In the genomic region with DNA sequence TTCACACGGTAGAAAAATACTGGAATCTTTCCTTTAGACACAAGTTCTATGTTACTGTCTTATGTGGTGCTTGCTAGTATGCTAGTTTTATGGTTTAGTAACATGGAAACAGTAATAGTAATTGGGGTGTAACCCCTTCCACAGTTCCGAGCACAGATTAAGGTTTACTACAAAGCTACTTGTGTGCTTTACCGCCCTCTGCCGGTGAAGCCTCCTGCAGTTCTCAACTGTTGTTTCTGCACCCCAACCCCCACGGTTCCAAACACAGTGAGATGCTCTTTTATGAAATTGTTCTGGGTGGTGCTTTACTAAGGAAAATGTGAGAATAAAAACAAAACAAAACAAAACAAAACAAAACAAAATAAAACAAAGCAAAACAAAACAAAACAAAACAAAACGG, we compare ENCODE assay signal across 9 mouse cellular contexts.
A peak's percentile ranks its signal among the peaks of the same experiment; 100 is the strongest.
DNase-seq lines count a peak whose midpoint lies in the region; ATAC-seq and TF ChIP-seq lines count a peak whose summit lies in the region.
"Had no signal": no experiment of that assay in that cellular context is flagged by ENCODE, and none has a peak within 500 bp of the region (broad histone marks: within the 10 kb centered on the region; RNA-seq: fewer than 3 reads in every experiment).

No protein-coding gene starts in this region.

- no peak for TF ChIP-seq POLR2A in cortical plate, adult 2 months (IDR thresholded peaks at IDR 0.05; ENCODE audit: extremely low read depth, insufficient read depth, low read length)

- no peak overlapping the region for H3K27ac ChIP-seq in hindbrain, postnatal 0 days
- no peak overlapping the region for H3K27ac ChIP-seq in hindbrain, embryonic 16.5 days (ENCODE audit: low read depth, low read length)
- no peak overlapping the region for H3K27ac ChIP-seq in cortical plate, adult 2 months (ENCODE audit: insufficient read depth, low read length)
- no peak overlapping the region for H3K27ac ChIP-seq in neural tube, embryonic 15.5 days (replicated peaks)
- H3K27ac ChIP-seq: embryonic facial prominence, embryonic 12.5 days had no signal

- no peaks in the 10 kb centered on the region for H3K9me3 ChIP-seq in hindbrain, postnatal 0 days (ENCODE audit: low read length)
- H3K9me3 ChIP-seq in hindbrain, embryonic 16.5 days (ENCODE audit: control insufficient read depth, low read length): no peaks in the 10 kb centered on the region
- no peaks in the 10 kb centered on the region for H3K9me3 ChIP-seq in neural tube, embryonic 15.5 days (replicated peaks)
- H3K9me3 ChIP-seq: embryonic facial prominence, embryonic 12.5 days had no signal

- H3K4me2 ChIP-seq in hindbrain, postnatal 0 days (ENCODE audit: low read depth, low read length): no peak overlapping the region
- H3K4me2 ChIP-seq in hindbrain, embryonic 16.5 days (ENCODE audit: low read length): no peak overlapping the region
- H3K4me2 ChIP-seq in neural tube, embryonic 15.5 days: no peak overlapping the region
- H3K4me2 ChIP-seq: embryonic facial prominence, embryonic 12.5 days had no signal

- TF ChIP-seq CTCF in hindbrain, postnatal 0 days (IDR thresholded peaks at IDR 0.05; ENCODE audit: low read depth): peak; percentile 39; the same call in 1 of the 2 replicates
- peak; percentile 33; the same call in 1 of the 2 replicates for TF ChIP-seq CTCF in cortical plate, adult 2 months (IDR thresholded peaks at IDR 0.05; ENCODE audit: extremely low read depth, insufficient read depth, low read length)

- DNase-seq in hindbrain, postnatal 0 days (ENCODE audit: low spot score): peak; percentile 35
- DNase-seq in urinary bladder, postnatal 14 days (ENCODE audit: low spot score): peak; percentile 32
- no peak for DNase-seq in urinary bladder, postnatal 10 days (ENCODE audit: low spot score)
- DNase-seq in lung, postnatal 36 days: peak; percentile 62
- DNase-seq in left cerebral cortex, postnatal 36 days (ENCODE audit: low spot score in 2 of 2): no peak

- intact Hi-C loops in left cerebral cortex, postnatal 36 days (cut with DNase I): no loop called here

- H3K4me3 ChIP-seq in hindbrain, postnatal 0 days (ENCODE audit: low read length): no peak overlapping the region
- H3K4me3 ChIP-seq in hindbrain, embryonic 16.5 days (ENCODE audit: low read length): no peak overlapping the region
- no peak overlapping the region for H3K4me3 ChIP-seq in cortical plate, adult 2 months (ENCODE audit: insufficient read depth, low read length)
- no peak overlapping the region for H3K4me3 ChIP-seq in neural tube, embryonic 15.5 days (replicated peaks)
- H3K4me3 ChIP-seq: embryonic facial prominence, embryonic 12.5 days had no signal

- 56% methylated on average over 6 of the region's 6 CpGs for WGBS in hindbrain, postnatal 0 days
- WGBS in hindbrain, embryonic 16.5 days: 55% methylated on average over 6 of the region's 6 CpGs
- 53% methylated on average over 6 of the region's 6 CpGs for WGBS in neural tube, embryonic 15.5 days

- no peak for ATAC-seq in hindbrain, postnatal 0 days
- ATAC-seq in hindbrain, embryonic 16.5 days: no peak
- no peak for ATAC-seq in neural tube, embryonic 15.5 days (ENCODE audit: low FRiP score)

- no peaks in the 10 kb centered on the region for H3K4me1 ChIP-seq in hindbrain, postnatal 0 days (ENCODE audit: insufficient read depth, low read length)
- H3K4me1 ChIP-seq in hindbrain, embryonic 16.5 days (ENCODE audit: control insufficient read depth, insufficient read depth, low read depth, low read length): peaks cover 9% of the 10 kb centered on the region
- no peaks in the 10 kb centered on the region for H3K4me1 ChIP-seq in cortical plate, adult 2 months (ENCODE audit: control insufficient read depth, insufficient read depth, low read length)
- peaks cover 18% of the 10 kb centered on the region for H3K4me1 ChIP-seq in neural tube, embryonic 15.5 days

- H3K9ac ChIP-seq in hindbrain, postnatal 0 days (replicated peaks; ENCODE audit: low read length): no peak overlapping the region
- H3K9ac ChIP-seq in hindbrain, embryonic 16.5 days (ENCODE audit: low read depth, low read length): no peak overlapping the region
- H3K9ac ChIP-seq in neural tube, embryonic 15.5 days (replicated peaks): no peak overlapping the region
- H3K9ac ChIP-seq: embryonic facial prominence, embryonic 12.5 days had no signal

- no peaks in the 10 kb centered on the region for H3K27me3 ChIP-seq in hindbrain, postnatal 0 days (ENCODE audit: insufficient read depth, low read length)
- H3K27me3 ChIP-seq in hindbrain, embryonic 16.5 days (replicated peaks; ENCODE audit: control insufficient read depth, insufficient read depth, low read length): no peaks in the 10 kb centered on the region
- H3K27me3 ChIP-seq in neural tube, embryonic 15.5 days (replicated peaks): no peaks in the 10 kb centered on the region
- H3K27me3 ChIP-seq: embryonic facial prominence, embryonic 12.5 days had no signal

- no peaks in the 10 kb centered on the region for H3K36me3 ChIP-seq in hindbrain, postnatal 0 days (ENCODE audit: insufficient read depth, low read length)
- H3K36me3 ChIP-seq in hindbrain, embryonic 16.5 days (ENCODE audit: control insufficient read depth, insufficient read depth, low read length): no peaks in the 10 kb centered on the region
- no peaks in the 10 kb centered on the region for H3K36me3 ChIP-seq in neural tube, embryonic 15.5 days
- H3K36me3 ChIP-seq: embryonic facial prominence, embryonic 12.5 days had no signal

Comparison
In these comparisons a context has a peak if more than half of its experiments do, and no peak if none do; other contexts are left out.
1. DNase-seq: peak in hindbrain, postnatal 0 days (single experiment), urinary bladder, postnatal 14 days (single experiment) and lung, postnatal 36 days (single experiment); none in urinary bladder, postnatal 10 days (single experiment) and left cerebral cortex, postnatal 36 days (0 of 2).